Mouse (Mus musculus) ES-Bruce4 (cell line): ENCODE measurements around the gene Rbm25.

ENCODE experiments used
- CTCF ChIP-seq: IDR thresholded peaks from one replicate; pipeline ENCODE4 v1.8.1; 2011; ENCODE audit warnings: low read depth, low read length
- POLR2A ChIP-seq: IDR thresholded peaks from one replicate; pipeline ENCODE4 v1.8.1; 2011; ENCODE audit warnings: low read length; ENCODE audit not compliant: insufficient read depth

DNA sequence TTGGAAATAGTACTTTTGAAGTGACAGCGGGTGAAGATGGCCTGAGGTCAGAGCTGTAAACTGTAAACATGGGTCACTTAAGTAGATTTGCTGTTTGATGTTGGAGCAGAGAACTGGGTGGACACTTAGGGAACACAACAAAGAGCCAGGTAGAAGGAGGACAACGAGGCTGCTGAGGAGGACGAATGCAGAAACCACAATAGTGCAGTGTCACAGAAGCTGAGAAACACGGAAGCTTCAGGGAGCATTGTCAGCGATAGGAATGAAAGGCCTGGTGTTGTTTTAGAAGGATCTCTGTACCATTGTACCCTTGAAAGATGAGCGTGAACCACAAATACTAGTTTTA is 58.0 kb downstream of the Rbm25 start:
- TF ChIP-seq CTCF: no peak
- no peak for TF ChIP-seq POLR2A
